Mouse (Mus musculus): ENCODE results near the gene Acbd3.
A peak's percentile ranks its signal among the peaks of the same experiment; 100 is the strongest.

Gene Acbd3

DNA sequence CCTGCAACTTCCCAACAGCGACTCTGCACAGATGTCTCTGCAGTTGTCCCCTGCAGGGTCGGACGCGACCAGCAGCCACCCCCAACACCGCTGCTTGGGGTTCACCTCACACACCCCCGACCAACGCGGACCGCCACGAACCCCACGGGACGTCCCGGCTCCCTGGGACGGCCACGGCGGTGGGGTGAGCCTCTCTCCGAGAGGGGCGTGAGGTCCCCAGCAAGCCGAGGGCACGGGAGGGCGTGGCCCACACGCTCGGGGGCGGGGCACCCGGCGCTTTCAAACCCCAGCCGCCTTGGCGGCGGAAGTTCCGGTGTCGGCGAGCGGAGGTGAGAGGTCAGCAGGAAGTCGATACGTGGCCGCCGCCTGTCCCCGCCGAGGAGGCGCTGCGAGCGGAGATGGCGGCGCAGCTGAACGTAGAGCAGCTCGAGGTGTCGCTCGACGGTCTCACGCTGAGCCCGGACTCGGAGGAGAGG, at the start of gene Acbd3:
Gene Acbd3 (plus strand): TSS at position 340 of the 476 bp plus-strand sequence.
- DNase-seq, result peak; percentile 92

- no peak for DNase-seq
Observed at GRCm38 (mm10) chr1:180691284-180691683, 34.6 kb upstream of the Acbd3 start.

- DNase-seq, result no peak
Observed at GRCm38 (mm10) chr1:180696626-180697352, 29.1 kb upstream of the Acbd3 start, which contains the start of gene Mixl1. Gene Mixl1 (minus strand): TSS chr1:180697034.

- no peak for DNase-seq
Observed at GRCm38 (mm10) chr1:180698063-180698462, 27.8 kb upstream of the Acbd3 start.

GRCm38 (mm10) chr1:180703400-180703799, 22.4 kb upstream of the Acbd3 start:
- no peak for DNase-seq

GRCm38 (mm10) chr1:180707368-180707767, 18.5 kb upstream of the Acbd3 start:
- DNase-seq, result no peak

DNA sequence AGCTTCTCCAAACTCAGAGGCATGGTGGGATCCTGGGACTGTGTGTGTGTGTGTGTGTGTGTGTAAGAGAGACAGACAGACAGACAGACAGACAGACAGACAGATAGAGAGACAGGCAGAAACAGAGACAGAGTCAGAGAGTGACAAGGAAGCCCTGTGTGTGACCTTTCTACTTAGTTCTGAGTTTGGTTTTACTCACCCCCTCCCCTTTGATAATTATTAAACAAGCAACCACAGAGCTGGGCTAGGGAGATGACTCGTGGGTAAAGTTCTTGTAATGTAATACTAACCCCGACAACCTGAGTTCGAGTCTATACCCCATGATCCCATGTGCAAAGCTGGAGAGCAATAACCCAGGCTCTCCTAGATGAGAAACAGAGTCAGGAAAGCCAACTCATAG, 18.0 kb upstream of the Acbd3 start:
- DNase-seq, result no peak

GRCm38 (mm10) chr1:180708935-180709776, 16.7 kb upstream of the Acbd3 start:
- no peak for DNase-seq

DNA sequence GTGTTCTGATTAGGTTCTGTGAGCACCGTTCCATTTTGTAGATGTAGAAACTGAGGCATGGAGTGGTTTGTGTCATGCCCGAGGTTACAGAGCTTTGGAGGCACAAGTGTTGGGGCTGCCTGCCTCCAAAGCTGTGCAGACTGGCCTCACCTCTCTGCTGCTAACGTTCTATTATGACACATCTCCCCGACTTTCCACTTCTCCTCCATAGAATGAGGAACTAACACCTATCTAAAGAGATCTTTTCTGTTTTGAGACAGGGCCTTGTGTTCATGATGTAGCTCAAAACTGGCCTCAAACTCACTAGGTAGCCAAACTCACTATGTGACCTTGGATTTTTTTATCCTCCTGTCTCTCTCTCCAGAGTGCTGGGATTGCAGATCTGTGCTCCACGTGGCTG, 7.1 kb upstream of the Acbd3 start:
- no peak for DNase-seq

GRCm38 (mm10) chr1:180719483-180719882, 6.4 kb upstream of the Acbd3 start:
- DNase-seq, result no peak

DNA sequence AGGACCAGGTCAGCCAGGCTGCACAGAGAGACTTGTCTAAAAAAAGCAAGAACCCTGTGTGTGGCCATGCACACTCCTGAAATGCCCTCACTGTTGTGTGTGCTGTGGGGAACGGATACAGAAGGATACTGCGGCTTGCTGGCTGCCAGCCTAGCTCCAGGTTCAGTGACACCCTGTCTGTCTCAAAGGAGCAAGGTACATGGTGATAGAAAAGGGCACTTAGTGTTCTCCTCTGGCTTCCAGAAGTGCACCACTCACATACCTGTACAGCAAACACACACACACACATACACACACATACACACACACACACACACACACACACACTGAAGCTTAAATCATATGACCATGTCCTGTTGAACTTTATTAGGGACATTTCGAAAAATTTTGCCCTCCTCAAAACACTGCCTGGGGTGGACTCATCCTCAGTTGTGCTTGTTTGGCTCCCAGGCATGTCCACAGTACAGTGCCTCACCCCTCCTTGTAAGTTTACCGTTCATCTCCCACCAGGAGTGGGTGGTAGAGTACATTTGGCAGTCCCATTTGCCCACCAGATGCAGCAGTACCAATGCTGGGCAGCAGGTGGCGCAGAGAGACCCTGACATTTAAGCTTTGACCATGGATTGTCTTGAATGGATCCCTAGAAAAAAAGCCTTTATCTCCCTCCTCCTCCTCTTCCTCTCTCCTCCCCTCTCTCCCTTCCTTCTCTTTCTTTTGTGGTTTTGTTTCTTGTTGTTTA, 5.7 kb upstream of the Acbd3 start:
- peak; percentile 34 for DNase-seq

DNA sequence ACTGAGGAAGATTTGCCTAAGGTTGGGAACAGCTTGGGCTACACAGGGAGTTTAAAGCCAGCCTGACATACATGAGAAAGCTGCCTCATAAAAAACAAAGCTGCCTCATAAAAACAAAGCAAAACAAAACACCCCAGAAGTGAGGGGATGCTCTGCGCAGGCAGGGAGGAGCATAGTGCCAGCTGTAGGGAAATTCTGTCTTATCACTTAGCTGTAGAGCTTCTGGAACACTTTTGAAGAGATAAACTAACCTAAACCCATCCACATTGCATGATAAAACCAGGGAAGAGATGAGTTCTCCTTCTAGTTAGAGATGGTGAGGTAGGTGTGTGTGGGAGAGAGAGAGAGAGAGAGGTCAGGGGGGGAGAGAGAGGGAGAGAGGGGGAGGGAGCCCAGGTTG, 3.2 kb upstream of the Acbd3 start:
- no peak for DNase-seq

DNA sequence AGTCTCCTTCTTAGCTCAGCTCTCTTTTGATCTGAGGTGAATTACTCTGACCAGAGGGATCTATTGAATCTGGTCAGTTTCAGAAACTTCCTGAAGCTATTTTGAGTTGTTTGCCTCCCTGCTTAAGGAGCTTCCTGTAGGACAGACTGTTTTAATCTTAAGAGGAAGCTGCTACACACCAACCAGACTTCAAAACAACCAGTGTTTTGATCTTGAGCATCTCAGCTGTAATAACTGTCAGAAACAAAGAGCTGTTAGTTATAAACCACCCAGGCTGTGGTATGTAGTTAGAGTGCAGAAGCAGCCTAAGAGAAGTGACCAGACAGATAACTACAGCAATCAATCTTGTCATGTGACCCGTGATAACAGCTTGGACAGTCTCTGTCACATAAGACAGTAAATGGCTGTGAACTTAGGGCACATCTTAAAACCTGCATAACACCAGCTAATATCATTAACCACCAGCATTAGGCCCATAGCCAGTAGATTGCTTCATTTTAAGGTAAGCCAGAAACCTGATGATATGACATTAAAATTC, 2.1 kb upstream of the Acbd3 start:
- no peak for DNase-seq

GRCm38 (mm10) chr1:180726183-180726582, 340 bp downstream of the Acbd3 start:
- DNase-seq, result no peak

DNA sequence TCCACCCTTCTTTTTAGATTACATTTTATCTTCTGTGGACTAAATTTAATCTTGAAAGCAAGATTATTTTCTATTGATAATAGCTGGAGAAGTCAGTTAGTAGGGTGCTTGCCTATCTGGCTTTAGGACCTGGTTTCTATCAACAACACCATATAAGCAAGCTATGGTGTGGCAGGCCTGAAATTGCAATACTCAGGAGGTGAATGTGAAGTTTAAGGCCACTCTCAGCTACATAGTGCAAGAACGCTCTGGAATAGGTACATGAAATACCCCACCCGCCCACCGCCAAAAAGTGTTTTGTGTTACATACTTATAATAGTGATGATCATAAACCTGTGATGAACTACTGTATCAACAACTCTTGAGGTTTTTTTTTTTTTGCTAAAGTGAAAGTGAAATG, 3.4 kb downstream of the Acbd3 start:
- DNase-seq, result no peak

- no peak for DNase-seq
Observed at GRCm38 (mm10) chr1:180747827-180748226, 22.0 kb downstream of the Acbd3 start.

DNA sequence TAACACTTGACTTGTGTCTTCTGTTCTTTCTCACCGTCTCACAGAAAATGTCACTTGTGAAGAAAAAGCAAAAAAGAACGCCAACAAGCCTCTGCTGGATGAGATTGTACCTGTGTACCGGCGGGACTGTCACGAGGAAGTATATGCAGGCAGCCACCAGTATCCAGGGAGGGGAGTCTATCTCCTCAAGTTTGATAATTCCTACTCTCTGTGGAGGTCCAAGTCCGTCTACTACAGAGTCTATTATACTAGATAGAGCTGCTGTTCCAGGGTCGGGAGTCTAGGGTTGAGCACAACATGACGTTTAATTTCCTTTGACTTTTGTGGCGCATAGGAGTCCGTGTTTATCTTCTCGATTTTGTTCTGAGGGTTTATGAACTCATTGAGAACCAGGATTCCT, 26.3 kb downstream of the Acbd3 start:
- no peak for DNase-seq

DNA sequence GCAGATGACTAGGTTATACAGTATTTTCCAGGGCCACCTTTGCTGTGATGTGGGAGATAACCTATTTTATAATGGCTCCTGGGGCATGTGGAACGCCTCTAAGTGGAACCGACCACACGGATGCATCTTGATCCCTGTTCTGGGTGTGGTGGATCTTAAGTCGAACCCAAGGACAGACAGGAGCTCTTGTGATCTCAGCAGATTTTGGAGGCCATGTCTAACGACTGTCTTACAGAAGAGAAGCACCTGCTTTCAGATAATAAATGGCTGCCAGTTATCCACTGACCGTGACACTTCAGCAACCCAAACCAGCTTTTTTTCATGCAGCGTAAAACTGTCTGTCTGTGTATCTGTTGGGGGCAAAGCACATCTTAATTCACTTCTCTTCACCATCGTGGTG, 28.5 kb downstream of the Acbd3 start:
- no peak for DNase-seq

DNA sequence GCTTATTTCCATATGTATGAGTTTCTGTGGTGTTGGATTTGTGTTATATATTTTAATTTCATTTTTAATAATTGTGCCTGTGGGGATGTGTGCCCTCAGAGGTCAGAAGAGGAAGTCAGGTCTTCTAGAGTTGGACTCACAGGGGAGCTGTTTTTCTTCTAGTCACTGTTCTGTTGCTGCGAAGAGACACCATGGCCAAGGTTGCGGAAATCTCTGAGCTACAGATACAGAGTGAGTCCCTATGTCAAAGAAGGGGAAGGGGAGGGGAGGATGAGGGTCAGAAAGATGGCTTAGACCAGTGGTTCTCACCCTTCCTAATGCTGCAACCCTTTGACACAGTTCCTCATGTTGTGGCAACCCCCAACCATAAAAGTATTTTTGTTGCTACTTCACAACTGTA, 30.9 kb downstream of the Acbd3 start:
- DNase-seq, result no peak

DNA sequence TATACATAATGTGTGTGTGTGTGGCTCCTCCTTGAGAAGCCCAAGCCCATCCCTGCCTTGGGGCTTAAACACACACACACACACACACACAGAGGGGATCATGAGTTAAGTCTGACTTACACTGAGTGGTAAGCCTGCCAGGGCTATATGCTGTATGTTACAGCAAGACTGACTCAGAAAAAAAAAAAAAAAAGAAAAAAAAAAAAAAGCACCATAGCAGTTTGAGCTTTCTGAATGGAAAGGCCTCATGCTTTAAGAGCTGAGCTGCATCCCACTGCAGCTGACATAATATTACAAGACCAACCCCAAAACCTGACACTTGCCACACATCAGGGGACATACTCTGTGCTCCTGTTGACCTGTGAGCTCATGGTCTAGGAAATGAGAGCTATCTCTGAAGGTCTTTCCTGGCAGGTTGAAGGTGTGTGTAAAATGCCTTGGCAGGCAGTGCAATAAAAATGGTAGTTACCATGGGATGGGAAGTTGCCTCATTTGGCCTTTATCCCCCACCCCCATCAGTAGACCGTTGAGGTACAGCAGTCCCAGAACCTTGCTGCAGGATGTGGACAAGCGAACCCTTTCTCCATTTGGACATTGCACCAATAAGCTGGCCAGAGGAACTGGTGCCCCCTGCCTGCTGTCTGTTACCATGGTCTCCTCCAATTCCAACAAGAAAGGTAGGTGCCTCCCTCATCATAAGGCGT, 31.6 kb downstream of the Acbd3 start:
- DNase-seq, result no peak

GRCm38 (mm10) chr1:180757956-180758520, 32.2 kb downstream of the Acbd3 start:
- no peak for DNase-seq

GRCm38 (mm10) chr1:180762180-180762579, 36.3 kb downstream of the Acbd3 start:
- DNase-seq, result no peak

Measured in right cerebral cortex, postnatal 25 days (tissue).